Mouse (Mus musculus) limb, embryonic 13.5 days (tissue): ENCODE results near the gene Olfr547. TPM values are rescaled to one million over a fixed set of nuclear protein-coding genes. Genes with fewer than 3 reads are reported as not detected.
"Not testable (repeated sequence)": the region's sequence is repeated elsewhere in the genome, so short reads cannot be mapped to it uniquely, and the experiment has no call there.

Experiments used
- ATAC-seq: fragments of 200-750 bp; cut with Nextera tagmentation; 2 replicates; pipeline ENCODE4 v1.8.0; 2017; ENCODE audit warnings: low read depth, moderate number of reproducible peaks, moderate TSS enrichment; ENCODE audit not compliant: low FRiP score
- H3K27ac ChIP-seq: fragments of 300-500 bp; sonication (generic); 2 replicates; pipeline ENCODE4 v1.5.1; 2015; ENCODE audit warnings: inconsistent platforms, mild to moderate bottlenecking, moderate library complexity
- H3K27me3 ChIP-seq: fragments of 300-500 bp; sonication (generic); 2 replicates; pipeline ENCODE4 v1.6.1; 2015; ENCODE audit warnings: mild to moderate bottlenecking, inconsistent platforms
- H3K36me3 ChIP-seq: fragments of 300-500 bp; sonication (generic); 2 replicates; pipeline ENCODE4 v1.6.1; 2015; ENCODE audit warnings: inconsistent platforms, mild to moderate bottlenecking, moderate library complexity
- H3K4me1 ChIP-seq: fragments of 300-500 bp; sonication (generic); 2 replicates; pipeline ENCODE4 v1.6.1; 2015; ENCODE audit warnings: inconsistent platforms
- H3K4me2 ChIP-seq: fragments of 300-500 bp; sonication (generic); replicated peaks from 2 replicates; pipeline ENCODE4 v1.6.1; 2015; ENCODE audit warnings: inconsistent platforms, mild to moderate bottlenecking, moderate library complexity
- H3K4me3 ChIP-seq: fragments of 300-500 bp; sonication (generic); 2 replicates; pipeline ENCODE4 v1.5.1; 2015; ENCODE audit warnings: moderate library complexity, mild to moderate bottlenecking, inconsistent platforms
- H3K9ac ChIP-seq: fragments of 300-500 bp; sonication (generic); 2 replicates; pipeline ENCODE4 v1.6.1; 2015; ENCODE audit warnings: mild to moderate bottlenecking, inconsistent platforms
- H3K9me3 ChIP-seq: fragments of 300-500 bp; sonication (generic); 2 replicates; pipeline ENCODE4 v1.6.1; 2016; ENCODE audit warnings: inconsistent platforms
- WGBS: fragments of 180-500 bp; shearing (Covaris S2); methylation state at CpG from one replicate; pipeline ENCODE4 v1.1.7; 2015; 5-methylcytosine and 5-hydroxymethylcytosine counted together
- polyA plus RNA-seq: library from polyadenylated mRNA; unstranded; fragments of >200 nt; fragmentation: Nextera tagmentation; extraction: Ambion mirVana; gene quantifications from 2 replicates; pipeline ENCODE4 v1.2.1, GENCODE M21; 2015

Gene Olfr547
- not detected in 2 replicates for polyA plus RNA-seq

GRCm38 (mm10) chr7:102534449-102534848 is at the start of gene Olfr547:
Gene Olfr547, plus strand, starts transcription at chr7:102534749.
- no peak within 1 kb of the TSS for H3K27ac ChIP-seq
- 77% methylated on average over 1 of the region's 1 CpGs for WGBS
- H3K27me3 ChIP-seq: no peaks in the 10 kb centered on the region
- no peak within 1 kb of the TSS for H3K4me3 ChIP-seq
- no peak for ATAC-seq
- no peak within 1 kb of the TSS for H3K4me2 ChIP-seq
- no peaks in the 10 kb centered on the region for H3K9me3 ChIP-seq
- no peaks in the 10 kb centered on the region for H3K36me3 ChIP-seq
- no peaks in the 10 kb centered on the region for H3K4me1 ChIP-seq
- no peak within 1 kb of the TSS for H3K9ac ChIP-seq

- H3K4me1 ChIP-seq, H3K36me3 ChIP-seq, ATAC-seq, H3K4me3 ChIP-seq, H3K27ac ChIP-seq, H3K27me3 ChIP-seq, H3K9me3 ChIP-seq, H3K9ac ChIP-seq, H3K4me2 ChIP-seq: not testable (repeated sequence)
- 54% methylated on average over 8 of the region's 8 CpGs for WGBS
These were observed 49.8 kb upstream of the Olfr547 start for GRCm38 (mm10) chr7:102484766-102485165.

- Histone ChIP-seq H3K27ac (no peak overlapping the region), H3K27me3 (no peaks in the 10 kb centered on the region)
- WGBS: 81% methylated on average over 1 of the region's 1 CpGs
These were observed 48.4 kb upstream of the Olfr547 start for GRCm38 (mm10) chr7:102486105-102486504.

GRCm38 (mm10) chr7:102488161-102488560 is 46.4 kb upstream of the Olfr547 start, which contains the start of gene Olfr544:
Gene Olfr544, minus strand, starts transcription at chr7:102488313.
- Histone ChIP-seq H3K4me1 (no peaks in the 10 kb centered on the region), H3K9me3 (no peaks in the 10 kb centered on the region), H3K27me3 (no peaks in the 10 kb centered on the region), H3K36me3 (no peaks in the 10 kb centered on the region), H3K27ac (no peak within 1 kb of the TSS), H3K4me3 (no peak within 1 kb of the TSS), H3K4me2 (no peak within 1 kb of the TSS), H3K9ac (no peak within 1 kb of the TSS)
- ATAC-seq: no peak
- WGBS: 60% methylated on average over 1 of the region's 1 CpGs

More at GRCm38 (mm10) chr7:102486105-102486504, 48.4 kb upstream of the Olfr547 start:
- H3K9ac ChIP-seq: no peak overlapping the region
- H3K9me3 ChIP-seq: no peaks in the 10 kb centered on the region
- no peak overlapping the region for H3K4me2 ChIP-seq
- no peak for ATAC-seq
- no peaks in the 10 kb centered on the region for H3K4me1 ChIP-seq
- H3K36me3 ChIP-seq: no peaks in the 10 kb centered on the region
- no peak overlapping the region for H3K4me3 ChIP-seq

- ATAC-seq, H3K36me3 ChIP-seq, H3K27me3 ChIP-seq, H3K27ac ChIP-seq, H3K4me2 ChIP-seq, H3K4me3 ChIP-seq, H3K4me1 ChIP-seq, H3K9ac ChIP-seq, H3K9me3 ChIP-seq: not testable (repeated sequence)
- 41% methylated on average over 7 of the region's 7 CpGs for WGBS
These were observed 40.1 kb upstream of the Olfr547 start for GRCm38 (mm10) chr7:102494416-102494815.

- Histone ChIP-seq H3K36me3 (no peaks in the 10 kb centered on the region), H3K27me3 (no peaks in the 10 kb centered on the region), H3K9me3 (no peaks in the 10 kb centered on the region), H3K4me1 (no peaks in the 10 kb centered on the region), H3K4me3 (no peak within 1 kb of the TSS), H3K27ac (no peak within 1 kb of the TSS), H3K9ac (no peak within 1 kb of the TSS), H3K4me2 (no peak within 1 kb of the TSS)
- WGBS: 70% methylated on average over 3 of the region's 3 CpGs
- no peak for ATAC-seq
These were observed 35.1 kb upstream of the Olfr547 start, which contains the start of gene Olfr545 for GRCm38 (mm10) chr7:102499473-102499872. Gene Olfr545, minus strand, starts transcription at chr7:102499573.

- 54% methylated on average over 5 of the region's 5 CpGs for WGBS
- no peak overlapping the region for H3K4me3 ChIP-seq
- H3K36me3 ChIP-seq: no peaks in the 10 kb centered on the region
- H3K9me3 ChIP-seq: no peaks in the 10 kb centered on the region
- H3K4me2 ChIP-seq: no peak overlapping the region
- H3K9ac ChIP-seq: no peak overlapping the region
- no peaks in the 10 kb centered on the region for H3K4me1 ChIP-seq
- no peak overlapping the region for H3K27ac ChIP-seq
- ATAC-seq: no peak
- no peaks in the 10 kb centered on the region for H3K27me3 ChIP-seq
These were observed 32.6 kb upstream of the Olfr547 start for GRCm38 (mm10) chr7:102501986-102502385.

- Histone ChIP-seq H3K9ac (no peak overlapping the region), H3K9me3 (no peaks in the 10 kb centered on the region), H3K27ac (no peak overlapping the region), H3K4me3 (no peak overlapping the region), H3K27me3 (peaks cover 3% of the 10 kb centered on the region), H3K36me3 (no peaks in the 10 kb centered on the region), H3K4me2 (no peak overlapping the region), H3K4me1 (no peaks in the 10 kb centered on the region)
- 38% methylated on average over 3 of the region's 3 CpGs for WGBS
- peak; percentile 64 for ATAC-seq
These were observed 27.7 kb upstream of the Olfr547 start for GRCm38 (mm10) chr7:102506848-102507247.

GRCm38 (mm10) chr7:102508066-102508465 is 26.5 kb upstream of the Olfr547 start:
- Histone ChIP-seq H3K27ac (no peak overlapping the region), H3K4me3 (no peak overlapping the region), H3K9me3 (no peaks in the 10 kb centered on the region), H3K36me3 (no peaks in the 10 kb centered on the region), H3K4me1 (no peaks in the 10 kb centered on the region), H3K4me2 (no peak overlapping the region), H3K9ac (no peak overlapping the region), H3K27me3 (peaks cover 14% of the 10 kb centered on the region)
- 89% methylated on average over 9 of the region's 9 CpGs for WGBS
- ATAC-seq: no peak

- no peaks in the 10 kb centered on the region for H3K36me3 ChIP-seq
- no peak for ATAC-seq
- no peak overlapping the region for H3K4me2 ChIP-seq
- WGBS: 88% methylated on average over 6 of the region's 6 CpGs
- no peak overlapping the region for H3K27ac ChIP-seq
- no peak overlapping the region for H3K4me3 ChIP-seq
- H3K9me3 ChIP-seq: no peaks in the 10 kb centered on the region
- H3K27me3 ChIP-seq: peaks cover 14% of the 10 kb centered on the region
- H3K9ac ChIP-seq: no peak overlapping the region
- no peaks in the 10 kb centered on the region for H3K4me1 ChIP-seq
These were observed 25.9 kb upstream of the Olfr547 start for GRCm38 (mm10) chr7:102508666-102509065.

GRCm38 (mm10) chr7:102509726-102510125 is 24.8 kb upstream of the Olfr547 start:
- ATAC-seq: no peak
- H3K4me3 ChIP-seq: no peak overlapping the region
- H3K9ac ChIP-seq: no peak overlapping the region
- 56% methylated on average over 7 of the region's 7 CpGs for WGBS
- H3K4me2 ChIP-seq: no peak overlapping the region
- peaks cover 25% of the 10 kb centered on the region for H3K27me3 ChIP-seq
- no peak overlapping the region for H3K27ac ChIP-seq
- no peaks in the 10 kb centered on the region for H3K9me3 ChIP-seq
- H3K4me1 ChIP-seq: no peaks in the 10 kb centered on the region
- no peaks in the 10 kb centered on the region for H3K36me3 ChIP-seq

GRCm38 (mm10) chr7:102511927-102512326 is 22.6 kb upstream of the Olfr547 start:
- ATAC-seq: no peak

GRCm38 (mm10) chr7:102512814-102513435 is 21.6 kb upstream of the Olfr547 start:
- Histone ChIP-seq H3K4me3 (peak overlapping the region; percentile 52), H3K9ac (peak overlapping the region; percentile 71), H3K27me3 (peaks cover 35% of the 10 kb centered on the region), H3K27ac (no peak overlapping the region), H3K4me2 (peak overlapping the region; percentile 87), H3K36me3 (no peaks in the 10 kb centered on the region), H3K4me1 (peaks cover 10% of the 10 kb centered on the region), H3K9me3 (no peaks in the 10 kb centered on the region)
- ATAC-seq: peak; percentile 92
- WGBS: 1% methylated on average over 54 of the region's 54 CpGs

More at GRCm38 (mm10) chr7:102511927-102512326, 22.6 kb upstream of the Olfr547 start:
- Histone ChIP-seq H3K4me3 (no peak overlapping the region), H3K27me3 (peaks cover 35% of the 10 kb centered on the region), H3K9me3 (no peaks in the 10 kb centered on the region), H3K4me2 (no peak overlapping the region), H3K4me1 (peaks cover 8% of the 10 kb centered on the region), H3K27ac (no peak overlapping the region), H3K9ac (no peak overlapping the region), H3K36me3 (no peaks in the 10 kb centered on the region)
- 89% methylated on average over 10 of the region's 10 CpGs for WGBS
